Mouse (Mus musculus) spleen, adult 2 months (tissue): ENCODE data around the gene Ly6g6e.

Source experiments
- CTCF ChIP-seq: fragments of 200-500 bp; IDR thresholded peaks from 2 replicates; pipeline ENCODE4 v1.5.1; 2011; ENCODE audit warnings: mild to moderate bottlenecking, inconsistent platforms; ENCODE audit not compliant: insufficient read depth, insufficient read length, insufficient replicate concordance; ENCODE audit errors: extremely low read depth
- POLR2A ChIP-seq: fragments of 200-500 bp; IDR thresholded peaks from 2 replicates; pipeline ENCODE4 v1.6.1; 2011; ENCODE audit warnings: low read depth, low read length, inconsistent platforms

DNA sequence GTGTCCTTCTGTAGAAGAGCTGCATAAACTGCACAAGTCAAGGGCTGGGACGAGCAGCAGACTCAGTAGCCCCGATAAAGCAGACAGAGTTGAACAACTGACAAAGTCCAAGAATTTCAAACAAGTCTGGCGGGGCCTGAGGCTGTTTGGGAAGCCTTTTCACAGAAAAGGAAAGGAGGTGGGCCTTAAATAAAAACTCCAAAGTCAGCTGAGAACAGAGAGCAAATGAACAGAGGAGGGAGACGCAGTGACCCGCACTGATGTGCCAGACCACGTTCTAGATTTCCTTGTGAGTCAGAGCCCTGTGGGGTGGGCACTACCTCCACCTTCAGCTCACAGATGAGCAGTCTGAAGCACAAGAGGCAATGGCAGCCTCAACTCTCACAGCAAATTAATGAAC, 41.8 kb upstream of the Ly6g6e start:
- TF ChIP-seq POLR2A (no peak), CTCF (no peak)
